ENCODE assay signal across 9 mouse cellular contexts in genomic region chr10:25371915-25372371, GRCm38 (mm10). TPM values are rescaled to one million over a fixed set of nuclear protein-coding genes. Genes with fewer than 3 reads are reported as not detected.
DNase-seq lines count a peak whose midpoint lies in the region; ATAC-seq and TF ChIP-seq lines count a peak whose summit lies in the region.
"Had no signal": no experiment of that assay in that cellular context is flagged by ENCODE, and none has a peak within 500 bp of the region (broad histone marks: within the 10 kb centered on the region; RNA-seq: fewer than 3 reads in every experiment).

No protein-coding gene starts in this region.

- no peak overlapping the region for H3K4me3 ChIP-seq in layer of hippocampus, adult 2 months
- no peak overlapping the region for H3K4me3 ChIP-seq in forebrain, embryonic 13.5 days
- H3K4me3 ChIP-seq in midbrain, postnatal 0 days (ENCODE audit: low read depth, low read length): no peak overlapping the region

- peak overlapping the region; percentile 33 for H3K4me2 ChIP-seq in forebrain, embryonic 13.5 days
- peak overlapping the region; percentile 13; the same call in 1 of the 2 replicates for H3K4me2 ChIP-seq in midbrain, postnatal 0 days (ENCODE audit: low read depth, low read length, poor library complexity, severe bottlenecking)

- peak overlapping the region; percentile 15; the same call in 1 of the 2 replicates for H3K27ac ChIP-seq in layer of hippocampus, adult 2 months
- peak overlapping the region; percentile 36; the same call in 1 of the 2 replicates for H3K27ac ChIP-seq in forebrain, embryonic 13.5 days
- no peak overlapping the region for H3K27ac ChIP-seq in midbrain, postnatal 0 days (ENCODE audit: low read depth, low read length)

- H3K4me1 ChIP-seq in forebrain, embryonic 13.5 days: peaks cover 37% of the 10 kb centered on the region
- no peaks in the 10 kb centered on the region; the same call in 1 of the 2 replicates for H3K4me1 ChIP-seq in midbrain, postnatal 0 days (ENCODE audit: insufficient read depth, low read length)

- H3K9ac ChIP-seq in forebrain, embryonic 13.5 days: no peak overlapping the region
- H3K9ac ChIP-seq in midbrain, postnatal 0 days (replicated peaks; ENCODE audit: low read length, poor library complexity, severe bottlenecking): no peak overlapping the region

- peak; percentile 52 for DNase-seq in embryo, embryonic 10.5 days (ENCODE audit: low spot score)
- DNase-seq in embryo, embryonic 10 days (ENCODE audit: low spot score): no peak
- no peak for DNase-seq in layer of hippocampus, adult 2 months (ENCODE audit: low spot score in 2 of 2)
- no peak for DNase-seq in layer of hippocampus, adult 9-10 months (ENCODE audit: low spot score)
- peak; percentile 19 for DNase-seq in midbrain, postnatal 0 days (ENCODE audit: low spot score)
- no peak for DNase-seq in ovary, postnatal 36 days (ENCODE audit: low spot score)
- no peak for DNase-seq in retina, embryonic 14.5 days (ENCODE audit: low spot score)
- DNase-seq: kidney, postnatal 36 days had no signal

- peak; percentile 73 for ATAC-seq in forebrain, embryonic 13.5 days
- ATAC-seq in midbrain, postnatal 0 days (ENCODE audit: low FRiP score): no peak

- no peaks in the 10 kb centered on the region for H3K9me3 ChIP-seq in forebrain, embryonic 13.5 days (replicated peaks)
- H3K9me3 ChIP-seq in midbrain, postnatal 0 days (ENCODE audit: low read length): no peaks in the 10 kb centered on the region

- WGBS in forebrain, embryonic 13.5 days: 5% methylated on average over 3 of the region's 3 CpGs
- WGBS in midbrain, postnatal 0 days: 27% methylated on average over 3 of the region's 3 CpGs

- no peak for TF ChIP-seq CTCF in layer of hippocampus, adult 2 months (conservative IDR thresholded peaks at IDR 0.05)
- no peak for TF ChIP-seq CTCF in midbrain, postnatal 0 days (IDR thresholded peaks at IDR 0.05)

- no peaks in the 10 kb centered on the region for H3K36me3 ChIP-seq in forebrain, embryonic 13.5 days (ENCODE audit: poor library complexity, severe bottlenecking)
- H3K36me3 ChIP-seq in midbrain, postnatal 0 days (ENCODE audit: insufficient read depth, low read length): no peaks in the 10 kb centered on the region

- H3K27me3 ChIP-seq in forebrain, embryonic 13.5 days: no peaks in the 10 kb centered on the region
- no peaks in the 10 kb centered on the region for H3K27me3 ChIP-seq in midbrain, postnatal 0 days (ENCODE audit: insufficient read depth, low read length)

RNA-seq across cellular contexts. Expression of gene Epb41l2, which starts 12.3 kb away (rescaled TPM):
- 10 to 100 TPM; 76.4 to 84.6 TPM for total RNA-seq in layer of hippocampus, adult 2 months (2021)
- polyA plus RNA-seq in forebrain, embryonic 13.5 days (2015; fragmentation: Nextera tagmentation; extraction: Ambion mirVana): 22.7 and 24.1 TPM in 2 replicates
- 51.7 and 58.9 TPM in 2 replicates for total RNA-seq in midbrain, postnatal 0 days (2014; rRNA removed)
- polyA plus RNA-seq in midbrain, postnatal 0 days (2015; fragmentation: Nextera tagmentation; extraction: Ambion mirVana): 21.8 and 22.0 TPM in 2 replicates

Comparison
In these comparisons a context has a peak if more than half of its experiments do, and no peak if none do; other contexts are left out.
1. DNase-seq: peak in embryo, embryonic 10.5 days (single experiment) and midbrain, postnatal 0 days (single experiment); none in embryo, embryonic 10 days (single experiment), layer of hippocampus, adult 2 months (0 of 2), layer of hippocampus, adult 9-10 months (single experiment), ovary, postnatal 36 days (single experiment) and retina, embryonic 14.5 days (single experiment).